Mouse (Mus musculus): Measurements from ENCODE around the gene Gm10142.

- TF ChIP-seq GATA1 (IDR thresholded peaks at IDR 0.05; ENCODE audit: borderline replicate concordance, low read length) = no peak
- TF ChIP-seq FLI1 (IDR thresholded peaks at IDR 0.05; ENCODE audit: low read length) = no peak
Observed at GRCm38 (mm10) chr10:77685895-77686664, 29.5 kb upstream of the Gm10142 start, which contains the start of gene Tspear.
